Mouse (Mus musculus): ENCODE data around the gene Enpep.

- no peak for TF ChIP-seq REST (IDR thresholded peaks at IDR 0.05; ENCODE audit: insufficient read depth, insufficient read length)
- TF ChIP-seq POLR2A (IDR thresholded peaks at IDR 0.05; ENCODE audit: insufficient read length, low read depth), result no peak
- no peak for TF ChIP-seq USF1 (IDR thresholded peaks at IDR 0.05; ENCODE audit: low read depth)
- TF ChIP-seq POLR2AphosphoS2 (IDR thresholded peaks at IDR 0.05; ENCODE audit: insufficient read length, low read depth), result no peak
- no peak for TF ChIP-seq SRF (IDR thresholded peaks at IDR 0.05; ENCODE audit: control insufficient read depth, insufficient read length, low read depth)
- TF ChIP-seq MYOD1 (IDR thresholded peaks at IDR 0.05; ENCODE audit: control insufficient read depth in 1 of 3, insufficient read length in 2 of 3, low read depth in 2 of 3), result no peak
- no peak for TF ChIP-seq MAX (IDR thresholded peaks at IDR 0.05; ENCODE audit: low read depth)
- TF ChIP-seq CEBPB (IDR thresholded peaks at IDR 0.05; ENCODE audit: insufficient read depth, poor library complexity, severe bottlenecking), result no peak
- no peak for TF ChIP-seq TCF12 (IDR thresholded peaks at IDR 0.05; ENCODE audit: insufficient read depth, poor library complexity, severe bottlenecking)
- no peak for TF ChIP-seq E2F4 (IDR thresholded peaks at IDR 0.05; ENCODE audit: insufficient read depth)
- TF ChIP-seq TCF3 (IDR thresholded peaks at IDR 0.05; ENCODE audit: insufficient read length, low read depth), result no peak
- TF ChIP-seq MYOG (IDR thresholded peaks at IDR 0.05; ENCODE audit: control insufficient read depth in 1 of 3, insufficient read depth in 1 of 3, insufficient read length in 2 of 3, low read depth in 2 of 3), result no peak
Observed at GRCm38 (mm10) chr3:129273156-129273831, 59.2 kb downstream of the Enpep start.

Data from myocyte (in vitro differentiated cells).